Mouse (Mus musculus) heart, embryonic 14.5 days (tissue): ENCODE data around the gene Disp1. TPM values are rescaled to one million over a fixed set of nuclear protein-coding genes. Genes with fewer than 3 reads are reported as not detected.

ENCODE experiments used
- ATAC-seq: fragments of 200-750 bp; cut with Nextera tagmentation; 2 replicates; pipeline ENCODE4 v1.8.0; 2017; ENCODE audit warnings: low read depth, moderate TSS enrichment; ENCODE audit not compliant: insufficient number of reproducible peaks, insufficient read depth, low FRiP score
- H3K27ac ChIP-seq, 2 experiments: fragments of 200-500 bp in 1 of 2; fragments of 300-500 bp in 1 of 2; sonication (generic) in 1 of 2; replicated peaks in 1 of 2; 2 replicates each; pipeline ENCODE4 v1.5.1; 2012 to 2014; ENCODE audit warnings: low read depth in 2 of 2, low read length in 2 of 2, control low read depth in 1 of 2, mild to moderate bottlenecking in 1 of 2, mixed read lengths in 1 of 2; ENCODE audit not compliant: control insufficient read depth in 1 of 2, insufficient read depth in 1 of 2
- H3K27me3 ChIP-seq: fragments of 300-500 bp; sonication (generic); 2 replicates; pipeline ENCODE4 v1.6.1; 2014; ENCODE audit warnings: mild to moderate bottlenecking, low read length, control low read depth; ENCODE audit not compliant: control insufficient read depth, insufficient read depth
- H3K36me3 ChIP-seq: fragments of 300-500 bp; sonication (generic); 2 replicates; pipeline ENCODE4 v1.6.1; 2014; ENCODE audit warnings: mild to moderate bottlenecking, control low read depth, low read length, mixed read lengths; ENCODE audit not compliant: control insufficient read depth, insufficient read depth
- H3K4me1 ChIP-seq, 2 experiments: fragments of 200-500 bp in 1 of 2; fragments of 300-500 bp in 1 of 2; sonication (generic) in 1 of 2; 2 replicates each; pipeline ENCODE4 v1.6.1; 2012 to 2014; ENCODE audit warnings: low read length in 2 of 2, control low read depth in 1 of 2, mixed read lengths in 1 of 2; ENCODE audit not compliant: control insufficient read depth in 2 of 2, insufficient read depth in 2 of 2
- H3K4me2 ChIP-seq: fragments of 300-500 bp; sonication (generic); 2 replicates; pipeline ENCODE4 v1.6.1; 2014; ENCODE audit warnings: mild to moderate bottlenecking, low read length
- H3K4me3 ChIP-seq, 2 experiments: fragments of 200-500 bp in 1 of 2; fragments of 300-500 bp in 1 of 2; sonication (generic) in 1 of 2; 2 replicates each; pipeline ENCODE4 v1.5.1; 2012 to 2014; ENCODE audit warnings: low read length in 2 of 2, mild to moderate bottlenecking in 2 of 2, control low read depth in 1 of 2, low read depth in 1 of 2, moderate library complexity in 1 of 2; ENCODE audit not compliant: control insufficient read depth in 1 of 2, insufficient read depth in 1 of 2
- H3K9ac ChIP-seq: fragments of 300-500 bp; sonication (generic); 2 replicates; pipeline ENCODE4 v1.6.1; 2014; ENCODE audit warnings: mild to moderate bottlenecking, low read length
- H3K9me3 ChIP-seq: fragments of 300-500 bp; sonication (generic); 2 replicates; pipeline ENCODE4 v1.6.1; 2016; ENCODE audit warnings: low read length, control low read depth; ENCODE audit not compliant: control insufficient read depth
- WGBS: fragments of 180-500 bp; shearing (Covaris S2); extraction: QIAGEN DNeasy Blood & Tissue Kit; methylation state at CpG from one replicate; pipeline ENCODE4 v1.1.7; 2014; 5-methylcytosine and 5-hydroxymethylcytosine counted together
- polyA plus RNA-seq: library from polyadenylated mRNA; unstranded; fragments of >200 nt; fragmentation: Nextera tagmentation; extraction: Ambion mirVana; gene quantifications from 2 replicates; pipeline ENCODE4 v1.2.1, GENCODE M21; 2014

Disp1 gene
- polyA plus RNA-seq = 8.5 and 10.8 TPM in 2 replicates

DNA sequence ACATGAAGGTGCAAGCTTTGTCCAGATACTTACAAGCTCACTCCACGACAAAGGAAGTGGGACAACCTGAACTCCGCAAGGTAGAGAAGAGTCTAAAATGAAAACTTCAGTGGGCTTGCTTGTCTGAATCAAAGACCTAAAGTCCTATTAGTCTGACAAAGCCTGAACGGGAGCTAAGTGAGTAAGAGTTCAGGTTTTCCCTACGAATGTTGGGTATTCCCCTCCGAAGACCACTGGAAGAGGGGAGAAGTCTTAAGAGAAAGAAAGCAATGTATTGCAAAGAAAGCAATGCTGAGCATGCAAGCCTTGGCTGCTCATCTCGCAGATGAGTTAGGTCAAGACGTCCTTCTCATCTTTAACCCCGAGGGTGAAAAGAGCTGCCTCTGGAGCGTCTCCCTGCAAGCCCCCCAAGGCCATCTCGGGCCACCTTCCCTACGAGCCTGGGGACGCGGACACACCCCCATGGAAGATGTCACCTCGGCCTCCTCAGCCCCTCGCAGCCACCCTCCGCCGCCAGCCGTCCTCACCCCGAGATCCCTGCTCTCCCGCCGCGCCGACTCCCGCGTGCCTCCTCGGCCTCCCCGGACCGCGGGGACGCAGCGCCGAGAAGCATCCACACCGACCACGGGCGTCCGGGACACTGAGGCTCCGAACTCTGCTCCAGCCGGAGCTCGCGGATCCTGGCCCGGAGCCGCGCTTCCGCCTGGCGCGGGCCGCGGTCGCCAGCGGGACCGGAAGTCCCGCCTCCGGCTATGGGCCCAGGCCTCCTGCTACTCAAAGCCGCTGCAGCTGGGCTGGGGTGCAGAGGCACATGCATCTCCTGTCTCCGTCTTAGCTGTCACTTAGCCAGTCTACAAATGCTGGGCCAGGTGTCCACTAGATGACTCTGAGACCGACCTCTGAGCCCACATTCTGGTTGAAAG, at the start of gene Disp1:
Gene Disp1 (minus strand): TSS at position 727 of the 923 bp plus-strand sequence.
- 3% methylated on average over 55 of the region's 56 CpGs for WGBS
- H3K9me3 ChIP-seq = no peaks in the 10 kb centered on the region
- no peaks in the 10 kb centered on the region for H3K36me3 ChIP-seq
- H3K9ac ChIP-seq = peak within 1 kb of the TSS; percentile 94
- H3K27ac ChIP-seq = peak within 1 kb of the TSS; percentile 13 to 53; a peak in 3 of 4 replicates
- peak within 1 kb of the TSS; percentile 84 to 95 for H3K4me3 ChIP-seq
- H3K4me1 ChIP-seq = peaks cover 0 to 9% of the 10 kb centered on the region in 2 experiments; a peak in 2 of 4 replicates
- peak within 1 kb of the TSS; percentile 79 for H3K4me2 ChIP-seq
- H3K27me3 ChIP-seq = no peaks in the 10 kb centered on the region
- ATAC-seq = peak; percentile 72; the same call in 1 of the 2 replicates

DNA sequence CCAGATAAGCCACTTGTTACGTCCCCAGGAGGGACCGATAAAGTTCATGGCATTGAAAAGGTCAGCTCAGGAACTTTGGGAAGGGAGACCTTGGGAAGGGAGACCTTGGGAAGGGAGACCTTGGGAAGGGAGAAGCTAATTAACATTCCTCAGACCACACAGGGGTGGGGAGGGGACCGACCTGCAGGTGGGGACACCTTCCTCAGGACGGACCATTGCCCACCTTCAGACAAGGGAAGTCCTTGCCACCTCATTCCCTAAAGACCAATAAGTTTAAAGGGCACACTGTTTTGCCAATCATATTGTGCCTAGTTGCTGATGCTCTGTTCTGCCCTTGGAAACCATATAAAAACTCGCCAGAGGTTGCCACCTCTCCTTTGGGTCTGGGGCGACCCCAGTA, 46.3 kb upstream of the Disp1 start:
- H3K27ac ChIP-seq = no peak overlapping the region
- H3K4me2 ChIP-seq = no peak overlapping the region
- no peaks in the 10 kb centered on the region for H3K9me3 ChIP-seq
- H3K4me1 ChIP-seq = peaks cover 13 to 14% of the 10 kb centered on the region in 2 experiments
- no peaks in the 10 kb centered on the region for H3K27me3 ChIP-seq
- H3K36me3 ChIP-seq = no peaks in the 10 kb centered on the region
- 64% methylated on average over 6 of the region's 6 CpGs for WGBS
- ATAC-seq = no peak
- no peak overlapping the region for H3K9ac ChIP-seq
- H3K4me3 ChIP-seq = no peak overlapping the region

- Histone ChIP-seq H3K27ac (no peak overlapping the region), H3K4me2 (peak overlapping the region; percentile 3; the same call in 1 of the 2 replicates), H3K4me1 (peaks cover 13 to 14% of the 10 kb centered on the region in 2 experiments), H3K36me3 (no peaks in the 10 kb centered on the region), H3K27me3 (no peaks in the 10 kb centered on the region), H3K9me3 (no peaks in the 10 kb centered on the region), H3K4me3 (no peak overlapping the region), H3K9ac (no peak overlapping the region)
- WGBS = 39% methylated on average over 14 of the region's 14 CpGs
- no peak for ATAC-seq
These were observed 44.7 kb upstream of the Disp1 start for GRCm38 (mm10) chr1:183265921-183266467.

GRCm38 (mm10) chr1:183264145-183265008, 43.1 kb upstream of the Disp1 start:
- H3K4me3 ChIP-seq = no peak overlapping the region
- whole genome bisulfite sequencing = 49% methylated on average over 13 of the region's 13 CpGs
- no peaks in the 10 kb centered on the region for H3K9me3 ChIP-seq
- no peak overlapping the region for H3K9ac ChIP-seq
- H3K4me2 ChIP-seq = peak overlapping the region; percentile 37
- H3K4me1 ChIP-seq = peaks cover 13 to 14% of the 10 kb centered on the region in 2 experiments
- no peaks in the 10 kb centered on the region for H3K36me3 ChIP-seq
- no peaks in the 10 kb centered on the region for H3K27me3 ChIP-seq
- ATAC-seq = no peak; the same call in 1 of the 2 replicates
- H3K27ac ChIP-seq = 0 out of 4 replicates have a peak overlapping the region, but pooled peaks have one; percentile 19 to 27

DNA sequence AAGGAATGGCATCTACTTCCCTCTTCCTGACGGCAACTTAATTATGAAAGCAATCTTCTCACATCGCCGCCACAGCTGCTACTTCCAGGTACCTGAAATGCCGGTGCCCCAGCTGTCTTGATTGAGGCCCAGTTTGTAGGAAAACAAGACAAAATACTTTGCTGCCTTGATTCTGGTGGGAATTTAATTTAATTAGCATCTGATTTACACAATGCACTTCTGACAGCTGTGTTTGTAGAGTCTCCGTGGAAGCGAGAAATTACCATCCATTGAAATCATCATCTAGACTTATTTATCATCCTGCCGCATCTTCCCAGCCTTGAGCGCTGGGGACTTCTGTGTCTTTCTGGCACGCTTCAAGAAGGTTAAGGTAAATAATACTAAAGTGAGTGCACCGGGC, 31.3 kb upstream of the Disp1 start:
- H3K4me1 ChIP-seq = no peaks in the 10 kb centered on the region
- no peak overlapping the region for H3K4me2 ChIP-seq
- no peak for ATAC-seq
- no peak overlapping the region for H3K9ac ChIP-seq
- WGBS = 59% methylated on average over 10 of the region's 10 CpGs
- no peaks in the 10 kb centered on the region for H3K36me3 ChIP-seq
- H3K27me3 ChIP-seq = no peaks in the 10 kb centered on the region
- no peak overlapping the region for H3K27ac ChIP-seq
- H3K9me3 ChIP-seq = no peaks in the 10 kb centered on the region
- H3K4me3 ChIP-seq = no peak overlapping the region

- H3K27me3 ChIP-seq = no peaks in the 10 kb centered on the region
- no peak overlapping the region for H3K4me2 ChIP-seq
- H3K4me3 ChIP-seq = no peak overlapping the region
- ATAC-seq = no peak
- no peak overlapping the region for H3K9ac ChIP-seq
- no peaks in the 10 kb centered on the region for H3K36me3 ChIP-seq
- no peaks in the 10 kb centered on the region for H3K4me1 ChIP-seq
- H3K27ac ChIP-seq = no peak overlapping the region
- no peaks in the 10 kb centered on the region for H3K9me3 ChIP-seq
- 75% methylated on average over 2 of the region's 2 CpGs for WGBS
These were observed 30.5 kb upstream of the Disp1 start for GRCm38 (mm10) chr1:183251818-183252217.

DNA sequence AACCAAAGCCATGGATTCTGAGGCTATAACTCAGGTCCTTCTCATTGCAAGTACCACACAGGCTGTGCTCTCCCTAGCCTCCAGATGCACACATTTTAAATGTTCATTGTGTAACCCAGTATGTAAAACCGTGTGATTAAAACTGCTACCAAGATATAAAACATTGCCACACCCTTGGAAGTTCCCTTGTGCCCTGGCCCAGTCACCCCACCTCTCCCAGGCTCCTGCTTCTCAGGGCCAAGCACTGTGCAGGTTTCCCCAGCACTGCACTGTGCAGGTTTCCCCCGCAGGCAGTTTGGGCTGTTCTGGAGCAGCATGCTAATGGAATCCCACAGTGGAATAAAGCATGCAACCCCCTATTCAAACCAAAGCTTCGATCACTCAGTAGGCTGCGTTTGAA, 29.3 kb upstream of the Disp1 start:
- H3K27ac ChIP-seq = no peak overlapping the region
- no peak overlapping the region for H3K4me2 ChIP-seq
- no peak for ATAC-seq
- 66% methylated on average over 4 of the region's 4 CpGs for whole genome bisulfite sequencing
- H3K9ac ChIP-seq = no peak overlapping the region
- no peak overlapping the region for H3K4me3 ChIP-seq
- no peaks in the 10 kb centered on the region for H3K36me3 ChIP-seq
- no peaks in the 10 kb centered on the region for H3K9me3 ChIP-seq
- H3K4me1 ChIP-seq = no peaks in the 10 kb centered on the region
- no peaks in the 10 kb centered on the region for H3K27me3 ChIP-seq
